Mouse (Mus musculus) thymus, adult 18-20 months (tissue): Measurements from ENCODE around the gene BC048679.
"Not testable (repeated sequence)": the region's sequence is repeated elsewhere in the genome, so short reads cannot be mapped to it uniquely, and the experiment has no call there.

Source experiments
- DNase-seq, 2 experiments: peaks; one replicate each; pipeline ENCODE4 v3.0.0; 2022; ENCODE audit warnings: mixed read lengths in 2 of 2

BC048679 gene

GRCm38 (mm10) chr7:81498181-81498580, at the start of gene BC048679:
BC048679 (minus strand) TSS chr7:81498281.
- no peak for DNase-seq

DNA sequence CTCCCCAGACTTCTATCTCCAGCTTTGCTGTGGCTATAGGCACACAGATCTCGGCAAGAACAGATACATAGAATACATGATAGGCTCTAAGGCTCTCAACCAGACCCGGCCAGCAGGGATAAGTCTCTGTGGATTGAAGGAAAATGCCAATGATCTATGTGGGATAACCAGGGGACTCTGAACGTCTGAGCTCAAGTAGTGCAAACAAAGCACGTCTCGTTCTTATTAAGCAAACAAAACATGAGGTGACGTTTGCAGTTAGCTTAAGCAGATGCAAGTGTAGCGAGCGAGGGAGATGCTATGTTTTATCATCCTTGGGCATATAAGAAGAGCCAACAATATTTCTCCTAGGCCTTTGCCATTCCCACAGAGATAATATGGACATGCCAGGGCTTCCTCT, 44.9 kb upstream of the BC048679 start:
- DNase-seq, result no peak

- no peak for DNase-seq
Observed at GRCm38 (mm10) chr7:81541924-81542524, 43.9 kb upstream of the BC048679 start.

DNA sequence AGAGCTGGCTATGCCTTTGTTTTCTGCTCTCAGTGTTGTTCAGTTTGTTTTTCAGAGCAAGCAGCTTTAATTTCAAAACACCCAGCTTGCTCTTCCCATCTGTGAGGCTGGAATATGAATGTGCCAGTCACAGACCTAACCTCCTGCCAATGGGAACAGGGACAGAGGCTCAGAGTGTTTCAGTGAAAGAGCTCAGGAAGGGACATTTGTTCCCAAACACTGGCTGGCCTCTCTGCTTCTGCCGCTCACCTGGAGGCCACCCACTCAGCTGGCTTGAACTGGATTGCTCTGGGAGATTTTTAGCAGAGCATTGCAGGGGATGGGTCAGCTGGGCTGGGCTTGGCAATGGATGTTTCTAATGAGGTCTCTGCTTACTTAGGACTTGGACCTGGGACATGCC, 42.9 kb upstream of the BC048679 start:
- DNase-seq, result no peak

GRCm38 (mm10) chr7:81539565-81539964, 41.5 kb upstream of the BC048679 start:
- no peak for DNase-seq

GRCm38 (mm10) chr7:81538070-81538675, 40.1 kb upstream of the BC048679 start:
- no peak for DNase-seq

DNA sequence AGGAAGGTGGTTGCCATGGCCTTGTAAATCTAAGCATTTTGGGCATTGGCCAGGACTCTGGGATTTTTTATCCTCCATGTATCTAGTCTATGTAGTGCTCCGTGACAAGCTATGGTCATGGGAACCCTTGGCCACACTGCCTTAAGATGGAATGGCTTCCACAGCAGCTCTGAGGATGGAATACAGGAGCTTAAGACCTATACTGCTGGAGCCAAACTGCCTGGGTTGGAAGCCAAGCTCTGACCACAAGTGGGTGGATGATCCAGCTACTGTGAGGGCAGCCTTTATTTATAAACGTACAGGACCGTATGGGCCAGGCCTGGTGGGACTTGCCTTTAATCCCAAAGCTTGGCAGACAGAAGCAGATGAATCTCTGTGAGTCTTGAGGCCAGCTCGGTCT, 38.4 kb upstream of the BC048679 start:
- DNase-seq, result no peak

GRCm38 (mm10) chr7:81531462-81531861, 33.4 kb upstream of the BC048679 start:
- no peak for DNase-seq

GRCm38 (mm10) chr7:81528918-81529317, 30.8 kb upstream of the BC048679 start:
- DNase-seq, result no peak

- no peak for DNase-seq
Observed at GRCm38 (mm10) chr7:81523663-81524017, 25.6 kb upstream of the BC048679 start.

DNA sequence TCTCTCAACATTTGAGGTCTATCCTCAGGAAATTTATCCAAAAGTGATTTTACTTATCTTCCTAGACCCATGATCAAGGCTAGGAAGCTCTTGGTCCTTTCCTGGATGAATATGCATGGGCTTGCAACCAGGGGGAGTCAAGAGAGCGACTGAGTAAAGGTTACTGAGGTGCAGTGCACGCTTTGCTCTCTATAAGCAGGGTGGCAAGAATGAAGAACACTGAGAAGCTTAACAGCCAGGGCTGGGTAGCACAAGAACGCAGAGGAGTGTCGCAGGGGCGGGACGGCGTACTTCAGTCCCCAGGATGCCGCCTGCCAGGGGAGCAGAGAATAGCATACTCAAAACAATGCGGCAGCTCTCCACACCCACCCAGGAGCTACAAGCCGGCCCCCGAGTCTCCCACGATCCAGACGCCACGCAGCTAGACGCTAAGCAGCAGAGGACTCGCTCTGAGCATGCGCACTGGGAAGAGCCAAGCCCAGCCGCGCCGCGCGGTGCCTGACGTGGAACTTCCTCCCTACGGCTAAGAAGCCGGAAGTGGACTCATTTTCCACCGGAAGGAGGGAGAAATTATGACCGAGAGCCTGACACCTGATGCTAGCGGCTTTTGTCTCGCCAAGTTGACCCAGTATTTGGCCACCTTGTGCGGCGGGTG, 25.1 kb upstream of the BC048679 start:
- peak; percentile 82 to 86 for DNase-seq

DNA sequence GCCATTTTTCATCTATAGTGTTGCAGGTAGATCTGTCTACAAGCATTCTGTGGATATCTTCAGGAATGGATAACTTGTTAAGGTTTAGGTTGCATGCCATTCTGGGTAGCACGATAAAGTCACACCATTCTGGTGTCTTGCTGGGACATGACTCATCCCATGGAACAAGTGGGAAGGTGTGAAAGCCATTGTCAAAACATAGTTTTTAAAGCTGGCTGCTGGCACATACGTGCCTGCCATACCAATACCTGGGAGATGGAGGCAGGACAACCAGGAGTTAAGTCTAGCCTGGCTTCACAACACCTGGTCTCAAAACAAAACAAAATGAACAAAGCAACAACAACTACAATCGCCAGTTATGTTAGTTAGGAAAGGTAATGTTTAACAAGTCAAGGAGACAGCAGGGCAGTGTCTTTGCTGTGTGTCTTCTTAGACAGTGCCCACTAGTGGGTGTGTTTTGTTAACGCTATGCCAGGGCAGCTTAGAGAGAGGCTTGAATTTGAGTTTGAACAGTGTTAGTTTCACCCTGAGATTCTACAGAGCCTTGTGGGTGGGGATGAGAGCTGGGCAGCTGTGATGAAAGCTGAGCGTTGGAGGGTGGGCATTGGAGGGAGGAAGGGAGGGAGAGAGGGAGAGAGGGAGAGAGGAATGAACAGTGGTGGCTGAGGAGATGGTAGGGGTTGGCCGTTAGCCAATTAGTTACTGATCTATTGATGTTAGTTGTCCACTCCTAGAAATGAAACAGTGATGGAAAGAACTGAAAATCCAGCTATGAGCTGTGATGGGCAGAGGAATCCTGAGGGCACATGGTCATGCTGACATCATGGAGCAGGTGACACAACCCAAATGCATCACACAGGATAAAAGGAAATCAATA, 18.3 kb upstream of the BC048679 start:
- no peak for DNase-seq

- no peak for DNase-seq
Observed at GRCm38 (mm10) chr7:81514906-81515590, 17.0 kb upstream of the BC048679 start.

- DNase-seq, result no peak
Observed at GRCm38 (mm10) chr7:81501050-81501449, 3.0 kb upstream of the BC048679 start.

GRCm38 (mm10) chr7:81497171-81497570, 910 bp downstream of the BC048679 start:
- no peak for DNase-seq

DNA sequence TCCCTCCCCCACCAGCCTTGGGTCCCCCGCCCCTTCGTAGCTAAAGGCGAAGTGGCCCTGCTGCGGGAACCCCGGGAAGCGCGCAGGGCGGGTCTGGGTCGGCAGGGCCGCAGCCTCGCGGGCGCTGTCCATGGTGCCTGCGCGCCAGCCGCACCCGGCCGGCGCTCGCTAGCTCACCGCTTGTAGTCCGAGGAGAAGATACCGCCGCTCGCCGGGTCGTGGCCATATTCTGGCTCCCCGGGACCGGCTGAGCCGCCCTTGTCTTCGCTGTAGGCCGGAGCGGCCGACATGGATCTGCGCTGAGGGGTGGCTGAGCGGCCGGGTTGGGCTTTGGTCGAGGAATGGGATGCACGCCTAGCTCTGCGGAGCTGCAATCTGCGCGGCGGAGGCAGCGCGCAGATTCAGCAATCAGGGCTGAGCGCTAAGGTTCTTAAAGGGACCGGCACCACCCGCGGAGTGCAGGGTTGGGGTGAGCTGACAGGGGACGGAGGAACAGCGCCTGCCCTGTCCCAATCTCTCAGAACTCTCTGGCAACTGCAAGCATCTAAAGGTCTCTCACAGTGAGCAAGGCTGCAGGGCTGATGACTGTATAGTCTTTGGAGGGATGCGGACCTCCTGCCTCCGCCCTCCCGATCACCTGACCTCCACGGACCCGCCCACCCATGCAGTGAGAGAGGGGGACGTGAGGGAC, 4.6 kb downstream of the BC048679 start, which contains the start of gene Ap3b2:
Gene Ap3b2, minus strand, starts transcription at position 595 of the 691 bp plus-strand sequence.
- DNase-seq, result peak in 1 of 2 experiments; percentile 13

- no peak for DNase-seq
Observed at GRCm38 (mm10) chr7:81492628-81493027, 5.5 kb downstream of the BC048679 start.

DNA sequence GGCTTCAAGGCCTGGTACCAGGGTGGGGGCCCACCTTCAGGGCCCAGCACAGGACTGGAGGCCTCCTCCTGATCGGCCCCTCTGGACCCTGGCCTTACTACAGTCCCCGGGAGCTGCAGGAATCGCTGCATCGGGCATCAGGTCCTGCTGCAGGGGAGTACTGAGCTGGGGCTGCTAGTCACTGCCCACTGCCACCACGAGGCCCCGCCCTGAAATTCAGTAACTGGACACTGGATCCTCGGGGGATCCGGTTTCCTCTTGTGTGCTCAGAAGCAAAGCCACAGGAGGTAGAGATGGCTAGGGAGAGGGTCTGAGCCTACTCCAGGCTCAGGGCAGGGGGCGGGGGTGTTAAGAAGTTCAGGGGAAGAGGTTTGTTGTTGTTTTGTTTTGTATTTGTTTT, 8.4 kb downstream of the BC048679 start:
- DNase-seq, result no peak

DNA sequence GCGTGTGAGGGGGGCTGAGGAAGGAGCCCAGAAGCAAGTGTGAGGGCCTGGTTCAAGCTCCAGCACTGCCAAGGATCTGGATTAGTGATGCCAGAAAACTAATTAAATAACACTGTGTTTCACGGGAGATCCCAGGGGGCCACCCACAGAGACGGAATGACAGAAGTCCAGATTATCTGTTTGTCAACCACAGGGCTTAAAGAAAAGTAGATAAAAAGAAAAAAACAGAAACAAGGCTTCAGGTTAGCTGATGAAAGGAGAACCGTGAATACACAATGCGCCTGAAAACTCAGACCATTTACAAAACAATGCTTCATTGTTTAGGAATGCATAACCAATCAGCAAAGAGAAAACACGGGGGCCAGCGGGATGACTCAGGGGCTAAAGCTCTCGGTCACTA, 17.3 kb downstream of the BC048679 start:
- DNase-seq, result no peak

DNA sequence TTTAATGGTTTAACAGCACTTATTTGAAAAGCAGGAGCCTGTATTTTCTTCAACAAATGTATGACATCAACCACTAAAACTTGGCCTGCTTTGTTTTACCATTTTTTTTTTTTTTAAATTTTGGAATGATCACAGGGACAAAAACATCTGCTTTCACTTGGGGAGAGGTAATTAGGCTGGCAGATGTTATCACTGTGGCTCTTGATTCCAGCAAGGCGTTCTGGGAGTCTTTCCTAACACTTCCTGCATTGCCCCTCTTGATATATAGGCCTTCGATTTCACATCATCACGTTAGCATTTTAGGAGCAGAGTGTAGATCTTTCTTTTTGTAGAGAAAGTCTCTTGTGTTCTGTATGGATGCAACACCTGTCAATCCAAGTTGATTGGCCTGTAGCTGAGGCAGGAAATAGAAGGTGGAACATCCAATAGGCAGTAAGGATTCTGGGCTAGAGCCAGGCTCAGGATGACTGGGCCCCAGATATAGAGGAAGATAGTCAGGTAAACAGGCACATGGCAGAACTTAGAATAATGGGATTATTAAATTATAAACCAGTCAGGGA, 18.5 kb downstream of the BC048679 start:
- DNase-seq, result no peak

DNA sequence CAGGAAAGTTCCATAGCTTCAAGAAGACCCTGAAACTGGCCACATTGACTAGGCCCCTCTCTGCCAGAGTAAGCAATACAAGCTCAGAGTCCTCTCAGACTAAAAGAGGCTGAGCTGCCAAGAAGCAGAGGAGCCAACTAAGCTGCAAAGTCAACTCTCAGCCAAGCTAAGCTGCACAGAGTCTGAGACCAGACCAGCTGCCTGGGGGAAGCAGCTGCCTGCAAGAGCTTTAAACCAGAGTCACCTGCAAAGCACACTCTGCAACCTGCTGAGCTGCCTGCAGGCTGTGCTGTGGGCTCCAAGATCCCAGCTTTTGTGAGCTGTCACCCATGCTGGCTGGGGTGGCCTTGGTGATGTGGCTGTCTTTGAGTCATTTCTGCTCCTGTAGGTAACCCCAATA, 19.8 kb downstream of the BC048679 start:
- DNase-seq, result not testable (repeated sequence)

DNA sequence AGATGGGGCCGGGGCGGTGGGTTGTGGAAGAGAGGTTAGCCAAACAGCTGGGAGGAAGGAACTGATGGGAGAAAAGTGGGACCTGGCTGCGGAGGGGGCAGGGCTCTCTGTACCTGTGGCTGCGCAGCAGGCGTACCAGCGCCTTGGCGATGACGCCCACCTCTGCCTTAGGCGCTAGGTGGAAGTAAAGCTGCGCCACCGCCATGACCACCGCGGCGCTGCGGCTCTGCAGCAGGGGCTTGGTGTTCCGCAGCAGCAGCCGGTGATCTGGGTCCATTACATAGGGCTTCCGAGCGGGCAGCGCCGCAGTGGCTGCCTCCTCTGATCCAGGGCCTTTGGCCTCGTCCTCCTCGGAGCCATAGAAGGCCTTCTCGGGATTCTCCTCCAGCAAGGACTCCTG, 21.2 kb downstream of the BC048679 start:
- no peak for DNase-seq
